Mouse (Mus musculus) cerebellum, adult 2 months (tissue): ENCODE measurements around the gene Ints3.

ENCODE experiments used
- CTCF ChIP-seq: fragments of 200-500 bp; IDR thresholded peaks from 2 replicates; pipeline ENCODE4 v1.5.1; 2011; ENCODE audit warnings: low read depth, mild to moderate bottlenecking, control low read depth, low read length, moderate library complexity, borderline replicate concordance; ENCODE audit not compliant: insufficient read depth
- POLR2A ChIP-seq: fragments of 200-500 bp; IDR thresholded peaks from 2 replicates; pipeline ENCODE4 v1.6.1; 2011; ENCODE audit warnings: low read length, control low read depth, borderline replicate concordance; ENCODE audit not compliant: insufficient read depth

GRCm38 (mm10) chr3:90347847-90348246 is 85.6 kb downstream of the Ints3 start:
- TF ChIP-seq CTCF, result no peak
- no peak for TF ChIP-seq POLR2A
